Mouse (Mus musculus): ENCODE measurements around the gene Poc1a. TPM values are rescaled to one million over a fixed set of nuclear protein-coding genes. Genes with fewer than 3 reads are reported as not detected.

Poc1a gene
- polyA plus RNA-seq, 1 experiment from 2014 or later = 23.1 TPM

DNA sequence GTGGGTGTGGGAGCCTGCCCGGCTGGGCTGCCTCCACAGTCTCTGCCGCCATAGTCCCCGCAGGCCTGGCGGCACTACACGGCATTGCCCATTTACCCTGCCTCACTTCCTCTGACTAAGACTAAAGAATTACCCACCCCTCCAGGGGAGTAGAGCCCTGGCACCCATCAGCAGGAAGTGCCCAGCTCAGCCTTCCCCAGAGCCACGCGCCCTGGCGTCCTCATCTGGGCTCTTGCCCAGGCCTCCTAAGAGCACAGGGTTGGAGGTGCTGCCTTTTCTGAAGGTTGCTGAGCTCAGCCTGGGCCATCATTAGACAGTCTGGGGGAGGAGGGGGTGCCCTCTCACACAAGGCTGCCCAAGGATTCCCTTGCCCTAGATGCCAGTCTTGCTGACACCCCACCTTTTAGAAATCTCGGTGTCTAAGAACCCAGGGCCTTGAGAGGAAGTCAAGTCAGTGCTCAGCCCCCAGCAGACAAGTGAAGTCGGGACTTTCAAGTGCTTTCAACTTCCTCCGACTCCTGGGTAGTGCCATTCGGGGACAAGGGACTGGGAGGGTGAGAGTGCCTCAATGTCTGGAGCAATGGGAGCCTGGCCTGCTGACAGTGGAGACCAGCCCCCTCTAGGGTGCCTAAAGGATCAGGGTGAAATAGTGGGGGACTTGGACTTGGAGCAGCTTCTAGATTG is 105.5 kb downstream of the Poc1a start:
- peaks cover 12% of the 10 kb centered on the region for H3K4me1 ChIP-seq (replicated peaks)
- no peak overlapping the region for H3K4me3 ChIP-seq (replicated peaks)
- no peak overlapping the region for H3K9ac ChIP-seq
- no peak overlapping the region for H3K4me2 ChIP-seq
- no peaks in the 10 kb centered on the region for H3K9me3 ChIP-seq (replicated peaks)
- ATAC-seq (ENCODE audit: insufficient read depth) = no peak
- H3K27me3 ChIP-seq = 0 out of 2 replicates have a peak, but pooled peaks cover 9% of the 10 kb centered on the region
- H3K27ac ChIP-seq (replicated peaks) = no peak overlapping the region
- no peaks in the 10 kb centered on the region for H3K36me3 ChIP-seq (replicated peaks)
- 61% methylated on average over 12 of the region's 12 CpGs for WGBS (ENCODE audit: insufficient replicate concordance)

GRCm38 (mm10) chr9:106392828-106393527 is 112.1 kb downstream of the Poc1a start:
- Histone ChIP-seq H3K9me3 (replicated peaks) (no peaks in the 10 kb centered on the region), H3K36me3 (replicated peaks) (no peaks in the 10 kb centered on the region), H3K9ac (no peak overlapping the region), H3K4me2 (no peak overlapping the region), H3K27ac (replicated peaks) (no peak overlapping the region), H3K4me1 (replicated peaks) (peaks cover 34% of the 10 kb centered on the region), H3K4me3 (replicated peaks) (no peak overlapping the region), H3K27me3 (no peaks in the 10 kb centered on the region; the same call in 1 of the 2 replicates)
- 63% methylated on average over 11 of the region's 11 CpGs for WGBS (ENCODE audit: insufficient replicate concordance)
- no peak for ATAC-seq (ENCODE audit: insufficient read depth)

GRCm38 (mm10) chr9:106393548-106393947 is 112.7 kb downstream of the Poc1a start:
- H3K4me2 ChIP-seq = no peak overlapping the region
- H3K9ac ChIP-seq = no peak overlapping the region
- H3K4me3 ChIP-seq (replicated peaks) = no peak overlapping the region
- peaks cover 37% of the 10 kb centered on the region for H3K4me1 ChIP-seq (replicated peaks)
- ATAC-seq (ENCODE audit: insufficient read depth) = no peak
- no peaks in the 10 kb centered on the region for H3K36me3 ChIP-seq (replicated peaks)
- no peaks in the 10 kb centered on the region; the same call in 1 of the 2 replicates for H3K27me3 ChIP-seq
- no peaks in the 10 kb centered on the region for H3K9me3 ChIP-seq (replicated peaks)
- no peak overlapping the region for H3K27ac ChIP-seq (replicated peaks)
- WGBS (ENCODE audit: insufficient replicate concordance) = 48% methylated on average over 8 of the region's 8 CpGs

DNA sequence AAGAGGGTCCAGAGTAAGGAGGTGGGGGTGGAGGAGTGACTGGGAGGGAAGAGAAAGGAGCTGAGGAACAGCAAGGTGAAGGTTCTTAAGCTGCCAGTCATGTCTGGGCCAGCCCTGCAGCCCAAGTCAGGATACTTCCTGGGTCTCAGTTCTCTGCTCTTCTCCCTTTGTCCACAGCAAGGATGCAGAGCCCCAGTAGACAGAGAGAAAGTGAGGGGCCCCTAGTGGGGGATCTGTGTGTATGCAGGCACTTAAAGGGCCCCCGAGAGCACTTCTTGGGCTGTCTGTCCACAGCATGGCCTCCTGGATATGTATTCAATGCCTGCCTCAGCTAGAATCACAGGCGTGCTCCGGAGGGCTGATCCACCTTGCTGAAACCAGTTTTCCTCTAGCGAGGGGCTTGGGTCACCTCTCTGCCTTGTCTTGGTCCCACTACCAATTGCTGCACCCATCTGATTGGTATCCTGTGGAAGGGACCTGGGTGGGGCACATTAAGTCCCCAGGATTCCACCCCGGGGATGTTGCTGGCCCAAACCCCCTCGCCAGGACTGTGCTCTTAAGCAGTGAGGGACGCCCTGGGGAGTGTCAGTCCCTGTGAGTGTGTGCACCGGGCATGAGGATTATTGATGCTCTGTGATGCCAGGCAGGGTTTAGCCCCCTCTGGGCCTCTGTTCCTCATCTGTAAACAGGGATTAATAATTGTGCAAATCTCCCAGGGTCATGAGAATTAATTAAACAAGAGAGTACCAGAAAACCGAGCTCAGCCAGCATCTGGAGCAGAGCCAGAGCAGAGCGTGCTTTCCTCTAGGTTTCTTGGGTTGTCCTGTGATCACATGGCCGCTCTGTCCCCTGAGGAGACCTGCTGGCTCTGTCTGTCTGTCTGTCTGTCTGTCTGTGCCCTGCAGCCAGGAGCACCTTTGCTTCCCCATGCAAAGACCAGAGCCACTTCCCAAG is 114.1 kb downstream of the Poc1a start:
- 58% methylated on average over 11 of the region's 11 CpGs for WGBS (ENCODE audit: insufficient replicate concordance)
- no peaks in the 10 kb centered on the region for H3K36me3 ChIP-seq (replicated peaks)
- H3K9ac ChIP-seq = no peak overlapping the region
- no peaks in the 10 kb centered on the region; the same call in 1 of the 2 replicates for H3K27me3 ChIP-seq
- H3K9me3 ChIP-seq (replicated peaks) = no peaks in the 10 kb centered on the region
- no peak for ATAC-seq (ENCODE audit: insufficient read depth)
- H3K4me2 ChIP-seq = no peak overlapping the region
- peaks cover 51% of the 10 kb centered on the region for H3K4me1 ChIP-seq (replicated peaks)
- no peak overlapping the region for H3K27ac ChIP-seq (replicated peaks)
- H3K4me3 ChIP-seq (replicated peaks) = no peak overlapping the region

- Histone ChIP-seq H3K4me1 (replicated peaks) (peaks cover 79% of the 10 kb centered on the region), H3K4me3 (replicated peaks) (no peak overlapping the region), H3K27ac (replicated peaks) (peak overlapping the region; percentile 84), H3K27me3 (no peaks in the 10 kb centered on the region; the same call in 1 of the 2 replicates), H3K9me3 (replicated peaks) (no peaks in the 10 kb centered on the region), H3K36me3 (replicated peaks) (no peaks in the 10 kb centered on the region), H3K4me2 (peak overlapping the region; percentile 46), H3K9ac (peak overlapping the region; percentile 47)
- 21% methylated on average over 4 of the region's 4 CpGs for WGBS (ENCODE audit: insufficient replicate concordance)
- ATAC-seq (ENCODE audit: insufficient read depth) = peak; percentile 35
Observed at GRCm38 (mm10) chr9:106397733-106398132, 116.9 kb downstream of the Poc1a start.

DNA sequence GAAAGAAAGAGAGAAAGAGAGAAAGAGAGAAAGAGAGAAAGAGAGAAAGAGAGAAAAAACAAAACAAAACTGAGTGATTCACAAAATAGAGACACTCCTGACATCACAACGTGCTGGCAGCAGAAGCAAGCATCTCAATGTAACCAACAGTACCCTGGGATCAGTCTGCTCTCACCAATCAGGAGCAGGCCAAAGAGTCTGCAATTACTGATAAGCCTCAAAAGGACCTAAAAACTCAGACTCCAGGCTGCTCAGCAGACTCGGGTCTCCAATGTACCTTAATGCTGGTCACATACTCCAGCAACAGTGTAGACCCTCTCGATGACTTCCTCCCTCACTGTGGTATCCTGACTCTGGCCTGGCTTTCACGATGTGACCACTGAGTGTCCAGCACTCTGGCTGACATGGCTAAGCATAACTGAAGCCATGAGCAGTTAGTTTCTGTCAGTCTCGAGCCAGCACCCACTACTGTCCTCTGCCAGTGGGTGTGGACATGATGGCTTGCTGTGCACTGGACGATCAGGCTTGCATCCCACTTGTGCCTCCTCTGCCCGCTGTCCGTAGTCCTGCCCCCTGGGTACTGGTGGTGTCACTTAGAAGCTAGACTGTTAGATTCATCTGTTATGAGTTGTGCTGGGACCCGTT is 117.9 kb downstream of the Poc1a start:
- Histone ChIP-seq H3K4me2 (peak overlapping the region; percentile 67), H3K4me1 (replicated peaks) (peaks cover 80% of the 10 kb centered on the region), H3K9ac (peak overlapping the region; percentile 47), H3K36me3 (replicated peaks) (no peaks in the 10 kb centered on the region), H3K27ac (replicated peaks) (peak overlapping the region; percentile 95), H3K9me3 (replicated peaks) (no peaks in the 10 kb centered on the region), H3K27me3 (no peaks in the 10 kb centered on the region; the same call in 1 of the 2 replicates), H3K4me3 (replicated peaks) (peak overlapping the region; percentile 17; the same call in 1 of the 2 replicates)
- WGBS (ENCODE audit: insufficient replicate concordance) = 33% methylated on average over 9 of the region's 9 CpGs
- peak; percentile 91 for ATAC-seq (ENCODE audit: insufficient read depth)

GRCm38 (mm10) chr9:106399808-106400207 is 118.9 kb downstream of the Poc1a start:
- no peak for ATAC-seq (ENCODE audit: insufficient read depth)
- H3K27me3 ChIP-seq = no peaks in the 10 kb centered on the region; the same call in 1 of the 2 replicates
- H3K9me3 ChIP-seq (replicated peaks) = no peaks in the 10 kb centered on the region
- H3K4me1 ChIP-seq (replicated peaks) = peaks cover 72% of the 10 kb centered on the region
- no peaks in the 10 kb centered on the region for H3K36me3 ChIP-seq (replicated peaks)
- 89% methylated on average over 3 of the region's 3 CpGs for WGBS (ENCODE audit: insufficient replicate concordance)
- H3K27ac ChIP-seq (replicated peaks) = peak overlapping the region; percentile 95
- H3K4me3 ChIP-seq (replicated peaks) = no peak overlapping the region
- peak overlapping the region; percentile 67; the same call in 1 of the 2 replicates for H3K4me2 ChIP-seq
- H3K9ac ChIP-seq = no peak overlapping the region

Other genes with a start within 250 kb of the Poc1a start
- gene Col6a4, start 184.3 kb upstream of the Poc1a start, polyA plus RNA-seq (2015; fragmentation: Nextera tagmentation; extraction: Ambion mirVana) = 0.14 TPM in 1 of 2 replicates, not detected in the other
- gene Glyctk, start 122.9 kb upstream of the Poc1a start, polyA plus RNA-seq (2015; fragmentation: Nextera tagmentation; extraction: Ambion mirVana) = 22.2 and 27.6 TPM in 2 replicates
- gene Wdr82, start 110.1 kb upstream of the Poc1a start, polyA plus RNA-seq (2015; fragmentation: Nextera tagmentation; extraction: Ambion mirVana) = 6.8 and 7.3 TPM in 2 replicates
- gene Ppm1m, start 81.3 kb upstream of the Poc1a start, polyA plus RNA-seq (2015; fragmentation: Nextera tagmentation; extraction: Ambion mirVana) = 11.7 and 13.6 TPM in 2 replicates
- gene Twf2, start 78.0 kb upstream of the Poc1a start, polyA plus RNA-seq (2015; fragmentation: Nextera tagmentation; extraction: Ambion mirVana) = 23.5 and 23.8 TPM in 2 replicates
- gene Tlr9, start 58.5 kb upstream of the Poc1a start, polyA plus RNA-seq (2015; fragmentation: Nextera tagmentation; extraction: Ambion mirVana) = 0.03 and 0.07 TPM in 2 replicates
- 52.6 and 59.6 TPM in 2 replicates for gene Alas1, start 32.4 kb upstream of the Poc1a start, polyA plus RNA-seq (2015; fragmentation: Nextera tagmentation; extraction: Ambion mirVana)
- gene Dusp7, start 87.6 kb downstream of the Poc1a start, polyA plus RNA-seq (2015; fragmentation: Nextera tagmentation; extraction: Ambion mirVana) = 3.4 and 5.1 TPM in 2 replicates
- gene Rpl29, start 148.4 kb downstream of the Poc1a start, polyA plus RNA-seq (2015; fragmentation: Nextera tagmentation; extraction: Ambion mirVana) = 454 and 516 TPM in 2 replicates
- 32.4 and 35.5 TPM in 2 replicates for gene Acy1, start 157.3 kb downstream of the Poc1a start, polyA plus RNA-seq (2015; fragmentation: Nextera tagmentation; extraction: Ambion mirVana)
- 29.0 and 36.4 TPM in 2 replicates for gene Abhd14b, start 166.4 kb downstream of the Poc1a start, polyA plus RNA-seq (2015; fragmentation: Nextera tagmentation; extraction: Ambion mirVana)
- 20.2 and 22.0 TPM in 2 replicates for gene Abhd14a, start 166.6 kb downstream of the Poc1a start, polyA plus RNA-seq (2015; fragmentation: Nextera tagmentation; extraction: Ambion mirVana)
- gene Pcbp4, start 172.2 kb downstream of the Poc1a start, polyA plus RNA-seq (2015; fragmentation: Nextera tagmentation; extraction: Ambion mirVana) = 7.4 and 9.1 TPM in 2 replicates
- not detected in 2 replicates for gene Gpr62, start 184.9 kb downstream of the Poc1a start, polyA plus RNA-seq (2015; fragmentation: Nextera tagmentation; extraction: Ambion mirVana)
- 20.8 and 24.5 TPM in 2 replicates for gene Rrp9, start 194.9 kb downstream of the Poc1a start, polyA plus RNA-seq (2015; fragmentation: Nextera tagmentation; extraction: Ambion mirVana)
- gene Parp3, start 195.9 kb downstream of the Poc1a start, polyA plus RNA-seq (2015; fragmentation: Nextera tagmentation; extraction: Ambion mirVana) = 1.4 TPM in 2 replicates
- gene Iqcf1, start 218.9 kb downstream of the Poc1a start, polyA plus RNA-seq (2015; fragmentation: Nextera tagmentation; extraction: Ambion mirVana) = not detected in 2 replicates
- gene Iqcf5, start 233.5 kb downstream of the Poc1a start, polyA plus RNA-seq (2015; fragmentation: Nextera tagmentation; extraction: Ambion mirVana) = not detected in 2 replicates

All from liver, embryonic 15.5 days (tissue).